Mouse (Mus musculus): ENCODE data around the gene Gm45808.

GRCm38 (mm10) chr7:45465112-45465511 is 21.5 kb downstream of the Gm45808 start:
- TF ChIP-seq CTCF (IDR thresholded peaks at IDR 0.05): no peak
- TF ChIP-seq EP300 (IDR thresholded peaks at IDR 0.05): no peak
